Mouse (Mus musculus) heart, adult 2 months (tissue): Measurements from ENCODE around the gene Pakap. TPM values are rescaled to one million over a fixed set of nuclear protein-coding genes. Genes with fewer than 3 reads are reported as not detected.

Source experiments
- DNase-seq, 2 experiments: peaks; one replicate each; pipeline ENCODE4 v3.0.0; 2021
- H3K27ac ChIP-seq: fragments of 200-600 bp; 2 replicates; pipeline ENCODE4 v1.8.1; 2022
- H3K27me3 ChIP-seq: fragments of 200-500 bp; 2 replicates; pipeline ENCODE4 v1.6.1; 2012; ENCODE audit warnings: mild to moderate bottlenecking, low read length, inconsistent platforms, mixed read lengths; ENCODE audit not compliant: control insufficient read depth, insufficient read depth
- H3K36me3 ChIP-seq: fragments of 200-500 bp; 2 replicates; pipeline ENCODE4 v1.6.1; 2012; ENCODE audit warnings: low read length, inconsistent platforms; ENCODE audit not compliant: control insufficient read depth, insufficient read depth
- H3K4me1 ChIP-seq: fragments of 200-500 bp; 2 replicates; pipeline ENCODE4 v1.6.1; 2011; ENCODE audit warnings: low read length; ENCODE audit not compliant: control insufficient read depth, insufficient read depth
- H3K4me3 ChIP-seq: fragments of 200-600 bp; 2 replicates; pipeline ENCODE4 v1.8.1; 2022
- H3K79me2 ChIP-seq: fragments of 200-500 bp; replicated peaks from 2 replicates; pipeline ENCODE4 v1.6.1; 2012; ENCODE audit warnings: mild to moderate bottlenecking, inconsistent platforms, low read length, moderate library complexity, mixed read lengths; ENCODE audit not compliant: control insufficient read depth, insufficient read depth
- H3K9ac ChIP-seq: fragments of 200-500 bp; 2 replicates; pipeline ENCODE4 v1.6.1; 2012; ENCODE audit warnings: low read depth, mild to moderate bottlenecking, control low read depth, inconsistent platforms, low read length, mixed read lengths
- CTCF ChIP-seq: fragments of 200-600 bp; IDR thresholded peaks from 2 replicates; pipeline ENCODE4 v1.8.1; 2022; ENCODE audit warnings: antibody characterized with exemption, mild to moderate bottlenecking, moderate library complexity
- EP300 ChIP-seq: fragments of 200-500 bp; IDR thresholded peaks from 2 replicates; pipeline ENCODE4 v1.6.1; 2011; ENCODE audit warnings: low read depth, low read length, control low read depth; ENCODE audit not compliant: insufficient read depth
- POLR2A ChIP-seq: fragments of 200-500 bp; IDR thresholded peaks from 2 replicates; pipeline ENCODE4 v1.6.1; 2011; ENCODE audit warnings: mild to moderate bottlenecking, low read depth, low read length, control low read depth; ENCODE audit not compliant: insufficient read depth
- WGBS: fragments of 180-500 bp; shearing (Covaris S2); methylation state at CpG from one replicate; pipeline ENCODE4 v1.1.7; 2018; 5-methylcytosine and 5-hydroxymethylcytosine counted together
- intact Hi-C: fragments of 180-260 bp; cut with DNase I; formaldehyde crosslinking; loops from one replicate; pipeline ENCODE4 v1.15.1; 2025
- polyA plus RNA-seq: library from polyadenylated mRNA; depleted of rRNA; stranded (reverse); fragments of >200 nt; gene quantifications from 2 replicates; pipeline ENCODE4 v1.2.3, GENCODE M21; 2012
- total RNA-seq, 2 experiments: library from RNA; stranded (reverse); gene quantifications; 2 replicates each; pipeline ENCODE4 v1.2.3; 2021

Gene Pakap
- total and polyA plus RNA-seq, 3 experiments, result 3.3 to 35.2 (median 33.7) TPM

DNA sequence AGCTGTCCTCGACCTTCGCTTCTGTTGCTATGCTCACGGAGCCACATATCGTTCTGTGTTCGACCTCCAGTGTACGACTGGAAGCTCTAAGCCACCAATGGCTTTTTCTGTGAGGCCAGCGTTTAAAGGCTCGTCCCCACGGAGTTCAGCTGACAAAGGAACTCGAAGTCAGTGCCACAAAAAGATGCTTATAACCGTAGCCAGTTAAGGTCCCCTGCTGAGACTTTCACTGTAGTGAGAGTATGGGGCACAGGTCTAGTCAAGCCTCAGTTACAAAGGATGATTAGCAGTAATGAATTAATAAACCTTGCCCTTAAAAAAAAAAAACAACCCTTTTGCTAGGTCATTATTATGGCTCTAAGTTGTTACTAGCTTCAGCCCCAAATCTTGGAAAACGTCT, 112.2 kb downstream of the Pakap start:
- H3K4me3 ChIP-seq, result no peak overlapping the region
- peaks cover 25% of the 10 kb centered on the region for H3K4me1 ChIP-seq
- TF ChIP-seq POLR2A (no peak), EP300 (no peak), CTCF (no peak)
- H3K27me3 ChIP-seq, result no peaks in the 10 kb centered on the region
- no peaks in the 10 kb centered on the region for H3K79me2 ChIP-seq
- H3K36me3 ChIP-seq, result peaks cover 6% of the 10 kb centered on the region
- H3K9ac ChIP-seq, result no peak overlapping the region
- peak overlapping the region; percentile 84 for H3K27ac ChIP-seq
- WGBS, result 92% methylated on average over 12 of the region's 12 CpGs
- intact Hi-C loops, result no loop called here
- DNase-seq, result no peak

DNA sequence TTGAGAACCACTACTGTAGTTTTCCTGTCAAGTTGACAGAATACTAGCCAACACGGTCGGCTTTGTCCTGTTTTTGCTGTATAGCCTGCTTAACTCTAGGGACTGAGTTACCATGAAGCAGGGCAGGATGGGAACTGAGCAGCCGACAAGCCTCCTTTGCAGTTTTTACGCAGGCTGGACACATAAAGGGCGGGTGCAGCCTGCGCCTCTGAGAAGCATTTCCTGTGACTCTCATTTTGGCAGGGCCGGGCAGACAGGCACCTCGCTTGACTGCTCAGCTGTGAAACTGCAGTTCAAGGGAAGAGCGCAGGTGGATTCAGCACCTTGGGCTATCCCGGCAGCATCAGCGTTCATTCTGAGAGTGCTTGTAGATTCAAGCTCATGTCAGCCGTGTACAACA, 113.5 kb downstream of the Pakap start:
- intact Hi-C loops, result no loop called here

GRCm38 (mm10) chr4:57682341-57682740, 114.4 kb downstream of the Pakap start:
- peaks cover 20% of the 10 kb centered on the region for H3K4me1 ChIP-seq
- no peak for DNase-seq
- no peaks in the 10 kb centered on the region for H3K27me3 ChIP-seq
- intact Hi-C loops, result no loop called here
- peak overlapping the region; percentile 84 for H3K27ac ChIP-seq
- H3K9ac ChIP-seq, result no peak overlapping the region
- H3K4me3 ChIP-seq, result no peak overlapping the region
- H3K36me3 ChIP-seq, result peaks cover 6% of the 10 kb centered on the region
- no peak for TF ChIP-seq POLR2A
- TF ChIP-seq EP300, result no peak
- TF ChIP-seq CTCF, result no peak
- no peaks in the 10 kb centered on the region for H3K79me2 ChIP-seq
- WGBS, result 89% methylated on average over 2 of the region's 2 CpGs

More for the DNA sequence above, 113.5 kb downstream of the Pakap start:
- Histone ChIP-seq H3K79me2 (no peaks in the 10 kb centered on the region), H3K27me3 (no peaks in the 10 kb centered on the region), H3K4me3 (no peak overlapping the region), H3K27ac (peak overlapping the region; percentile 84), H3K9ac (0 out of 2 replicates have a peak overlapping the region, but pooled peaks have one; percentile 31), H3K4me1 (peaks cover 20% of the 10 kb centered on the region), H3K36me3 (peaks cover 6% of the 10 kb centered on the region)
- DNase-seq, result peak; percentile 73 to 81
- TF ChIP-seq EP300 (peak; percentile 77; the same call in 1 of the 2 replicates), POLR2A (peak; percentile 68), CTCF (no peak)
- WGBS, result 34% methylated on average over 12 of the region's 12 CpGs

DNA sequence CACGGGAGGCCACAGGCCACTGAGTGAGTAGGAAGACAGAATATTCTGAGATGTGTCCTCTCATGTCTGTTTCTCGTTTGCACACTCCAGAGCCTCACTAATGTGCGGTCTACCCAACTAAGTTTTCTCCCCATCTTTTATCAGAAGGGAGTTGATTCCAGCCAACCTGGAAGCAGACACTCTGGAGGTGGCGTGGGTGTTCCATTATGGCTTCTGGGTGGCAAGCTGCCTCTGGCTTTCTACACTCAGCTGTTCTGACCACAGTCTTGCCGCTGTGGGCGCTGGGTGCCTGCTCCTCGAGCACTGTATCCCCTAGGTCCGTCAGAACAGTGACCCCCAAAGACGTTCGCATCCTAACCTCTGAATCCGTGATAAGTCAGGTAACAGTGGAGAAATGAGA, 115.0 kb downstream of the Pakap start:
- Histone ChIP-seq H3K9ac (no peak overlapping the region), H3K4me3 (no peak overlapping the region), H3K79me2 (no peaks in the 10 kb centered on the region), H3K27ac (peak overlapping the region; percentile 84), H3K27me3 (no peaks in the 10 kb centered on the region), H3K36me3 (peaks cover 6% of the 10 kb centered on the region), H3K4me1 (peaks cover 20% of the 10 kb centered on the region)
- whole genome bisulfite sequencing, result 84% methylated on average over 11 of the region's 11 CpGs
- no peak for DNase-seq
- intact Hi-C loops, result no loop called here
- TF ChIP-seq EP300 (no peak), CTCF (no peak), POLR2A (no peak)

GRCm38 (mm10) chr4:57684676-57685215, 116.8 kb downstream of the Pakap start:
- Histone ChIP-seq H3K27ac (peak overlapping the region; percentile 71), H3K4me3 (no peak overlapping the region), H3K27me3 (no peaks in the 10 kb centered on the region), H3K4me1 (peaks cover 16% of the 10 kb centered on the region), H3K36me3 (peaks cover 5% of the 10 kb centered on the region), H3K9ac (no peak overlapping the region), H3K79me2 (no peaks in the 10 kb centered on the region)
- 48% methylated on average over 12 of the region's 12 CpGs for WGBS
- no peak for DNase-seq
- intact Hi-C loops, result no loop called here
- no peak for TF ChIP-seq POLR2A
- no peak for TF ChIP-seq EP300
- no peak for TF ChIP-seq CTCF

GRCm38 (mm10) chr4:57686736-57687135, 118.8 kb downstream of the Pakap start:
- H3K79me2 ChIP-seq, result no peaks in the 10 kb centered on the region
- WGBS, result 91% methylated on average over 3 of the region's 3 CpGs
- intact Hi-C loops, result no loop called here

More at GRCm38 (mm10) chr4:57686736-57687135, 118.8 kb downstream of the Pakap start:
- Histone ChIP-seq H3K4me3 (no peak overlapping the region), H3K36me3 (no peaks in the 10 kb centered on the region; the same call in 1 of the 2 replicates), H3K4me1 (peaks cover 8% of the 10 kb centered on the region), H3K27me3 (no peaks in the 10 kb centered on the region), H3K9ac (no peak overlapping the region), H3K27ac (no peak overlapping the region)
- no peak for DNase-seq
- TF ChIP-seq POLR2A (no peak), CTCF (no peak), EP300 (no peak)
